Mouse (Mus musculus): ENCODE measurements around the gene Wnk4. TPM values are rescaled to one million over a fixed set of nuclear protein-coding genes. Genes with fewer than 3 reads are reported as not detected.

Gene Wnk4
- 6.2 TPM for polyA plus RNA-seq (2017; shearing (Covaris generic))

DNA sequence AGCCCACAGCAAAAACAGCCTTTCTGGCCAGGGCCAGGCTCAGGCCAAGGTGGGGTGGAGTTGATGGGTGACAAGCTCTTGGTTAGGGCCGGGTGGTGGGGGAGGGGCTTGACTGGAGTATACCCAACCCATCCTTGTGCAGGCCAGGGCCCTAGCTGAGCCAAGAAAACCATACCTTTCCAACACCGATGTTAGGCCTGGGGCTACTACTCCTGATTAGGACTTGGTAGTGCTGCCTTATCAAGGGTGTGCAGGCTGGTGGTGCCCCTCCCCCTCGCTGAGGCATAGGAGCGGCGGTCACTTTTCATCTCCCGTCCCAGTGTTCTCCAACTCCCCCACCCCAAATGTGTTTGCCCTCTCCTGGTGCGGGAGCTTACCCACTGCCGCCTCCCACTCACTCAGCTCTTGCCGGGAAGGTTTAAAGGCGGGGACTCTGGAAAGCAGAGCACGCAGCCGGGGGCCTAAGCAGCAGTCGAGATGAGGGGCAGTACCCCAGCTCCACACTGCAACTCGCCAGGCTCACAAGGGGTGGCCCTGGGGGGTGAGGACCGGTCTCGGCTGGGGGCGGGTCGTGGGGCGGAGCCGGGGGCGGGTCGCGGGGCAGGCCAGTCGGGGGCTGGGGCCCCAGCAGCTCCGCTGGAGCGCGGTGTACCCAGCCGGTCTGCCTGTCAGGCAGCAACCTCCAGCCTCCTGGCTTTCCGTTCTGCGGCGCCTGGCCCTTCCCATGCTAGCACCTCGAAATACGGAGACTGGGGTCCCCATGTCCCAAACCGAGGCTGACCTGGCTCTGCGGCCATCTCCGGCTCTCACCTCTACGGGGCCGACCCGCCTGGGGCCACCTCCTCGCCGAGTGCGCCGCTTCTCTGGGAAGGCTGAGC lies at the start of gene Wnk4:
Wnk4 (plus strand) TSS at position 620 of the 878 bp plus-strand sequence.

DNA sequence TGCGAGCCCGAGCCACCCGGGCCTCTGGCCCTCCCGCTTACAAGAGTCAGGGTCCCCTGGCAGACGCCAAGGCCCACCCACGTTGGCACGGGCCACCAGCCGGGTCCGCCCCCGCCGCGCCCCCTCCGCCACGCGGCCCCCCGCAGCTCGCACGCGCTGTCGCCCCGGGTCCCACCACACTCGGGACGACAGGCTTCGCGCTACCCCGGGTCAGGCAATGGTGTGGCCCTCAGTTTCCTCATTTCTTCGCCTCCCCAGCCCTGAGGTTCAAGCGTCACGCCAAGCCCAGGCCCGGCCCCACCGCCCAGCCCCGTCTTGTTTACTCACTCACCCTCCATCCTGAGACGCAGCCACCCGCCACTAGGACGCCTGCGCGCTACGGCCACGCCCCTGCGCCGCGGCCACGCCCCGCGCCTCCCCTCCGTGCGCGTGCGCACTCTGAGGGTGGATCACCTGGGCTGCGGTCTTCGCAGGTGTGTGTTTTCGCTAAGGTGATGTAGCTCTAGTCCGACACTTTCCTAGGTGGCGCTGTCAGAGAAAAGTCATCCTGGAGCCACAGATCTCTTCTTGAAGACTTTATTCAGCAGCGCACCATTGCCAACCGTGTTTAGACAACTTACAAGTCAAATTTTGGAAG lies 34.2 kb upstream of the Wnk4 start, which contains the start of gene Ezh1:
Ezh1 (minus strand) TSS at position 399 of the 637 bp plus-strand sequence.

DNA sequence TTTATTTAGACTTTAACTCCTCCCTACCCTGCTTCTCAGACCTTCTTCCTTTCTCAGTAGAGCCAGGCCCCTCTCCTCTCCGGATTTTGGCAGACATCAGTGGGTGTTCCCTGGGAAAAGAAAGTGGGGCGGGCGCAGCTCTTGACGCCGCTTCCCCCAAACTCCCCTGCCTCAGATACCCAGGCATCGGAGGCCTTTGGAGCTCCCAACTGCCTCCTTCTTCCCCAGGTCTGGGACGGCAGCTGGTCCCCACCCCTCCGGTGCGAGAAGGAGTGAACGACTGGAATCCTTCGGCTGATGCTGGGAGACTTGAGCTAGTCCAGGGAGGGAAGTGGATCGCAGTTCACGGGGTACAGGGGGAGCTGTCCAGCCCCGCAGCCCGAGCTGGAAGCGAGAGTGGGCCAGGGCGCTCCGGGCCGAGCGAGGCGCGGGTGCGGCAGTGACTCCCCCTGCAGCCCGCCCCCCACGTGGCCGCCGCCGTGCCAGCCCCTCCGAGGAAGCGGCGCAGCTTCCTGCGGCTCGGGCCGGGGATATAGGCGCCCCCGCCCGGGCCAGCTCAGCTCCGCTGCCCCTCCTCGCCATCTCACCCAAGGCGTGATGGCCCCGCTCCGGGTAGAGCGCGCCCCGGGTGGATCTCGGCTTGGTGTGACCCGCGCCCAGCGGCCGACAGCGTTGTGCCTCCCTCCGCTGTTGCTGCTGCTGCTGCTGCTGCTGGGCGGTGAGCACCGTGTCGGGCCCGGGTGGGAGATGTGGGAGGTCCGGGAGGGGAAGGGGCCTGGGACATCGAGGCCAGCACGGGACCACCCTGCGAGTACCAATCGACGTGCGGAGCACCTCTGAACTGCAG lies 14.3 kb upstream of the Wnk4 start, which contains the start of gene Ramp2:
Ramp2 (plus strand) TSS at position 174 of the 847 bp plus-strand sequence.

DNA sequence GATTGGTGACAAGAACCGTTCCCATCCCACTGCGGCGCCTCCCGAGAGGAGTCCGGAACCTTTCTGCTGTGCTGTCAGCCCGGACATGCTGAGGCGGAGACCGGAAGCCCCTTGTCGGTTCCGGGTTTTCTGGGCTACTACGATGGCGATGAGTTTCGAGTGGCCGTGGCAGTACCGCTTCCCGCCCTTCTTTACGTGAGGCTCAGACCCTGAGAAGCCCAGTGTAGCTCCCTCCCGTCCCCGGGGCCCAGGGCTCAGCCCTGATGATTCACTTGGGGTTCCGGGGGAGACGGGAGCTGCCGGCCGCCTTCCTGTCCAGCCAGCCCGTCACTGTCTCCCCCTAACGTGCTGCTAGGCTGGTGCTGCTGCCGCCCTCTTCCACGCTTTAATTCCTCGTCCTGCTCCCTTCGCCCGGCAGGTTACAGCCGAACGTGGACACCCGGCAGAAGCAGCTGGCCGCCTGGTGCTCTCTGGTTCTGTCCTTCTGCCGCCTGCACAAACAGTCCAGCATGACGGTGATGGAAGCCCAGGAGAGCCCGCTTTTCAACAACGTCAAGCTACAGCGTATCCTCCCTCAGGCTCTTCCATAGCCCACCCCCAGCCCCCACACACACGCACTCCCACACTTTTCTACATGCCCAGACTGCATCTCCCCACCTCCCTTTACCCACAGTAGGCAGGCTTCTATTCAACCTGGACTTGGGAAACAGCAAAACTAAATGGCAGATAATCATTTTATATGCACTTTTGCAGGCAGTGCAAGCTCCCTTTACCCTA lies 6.6 kb upstream of the Wnk4 start, which contains the start of gene Vps25:
Vps25 (plus strand) TSS at position 95 of the 777 bp plus-strand sequence.

DNA sequence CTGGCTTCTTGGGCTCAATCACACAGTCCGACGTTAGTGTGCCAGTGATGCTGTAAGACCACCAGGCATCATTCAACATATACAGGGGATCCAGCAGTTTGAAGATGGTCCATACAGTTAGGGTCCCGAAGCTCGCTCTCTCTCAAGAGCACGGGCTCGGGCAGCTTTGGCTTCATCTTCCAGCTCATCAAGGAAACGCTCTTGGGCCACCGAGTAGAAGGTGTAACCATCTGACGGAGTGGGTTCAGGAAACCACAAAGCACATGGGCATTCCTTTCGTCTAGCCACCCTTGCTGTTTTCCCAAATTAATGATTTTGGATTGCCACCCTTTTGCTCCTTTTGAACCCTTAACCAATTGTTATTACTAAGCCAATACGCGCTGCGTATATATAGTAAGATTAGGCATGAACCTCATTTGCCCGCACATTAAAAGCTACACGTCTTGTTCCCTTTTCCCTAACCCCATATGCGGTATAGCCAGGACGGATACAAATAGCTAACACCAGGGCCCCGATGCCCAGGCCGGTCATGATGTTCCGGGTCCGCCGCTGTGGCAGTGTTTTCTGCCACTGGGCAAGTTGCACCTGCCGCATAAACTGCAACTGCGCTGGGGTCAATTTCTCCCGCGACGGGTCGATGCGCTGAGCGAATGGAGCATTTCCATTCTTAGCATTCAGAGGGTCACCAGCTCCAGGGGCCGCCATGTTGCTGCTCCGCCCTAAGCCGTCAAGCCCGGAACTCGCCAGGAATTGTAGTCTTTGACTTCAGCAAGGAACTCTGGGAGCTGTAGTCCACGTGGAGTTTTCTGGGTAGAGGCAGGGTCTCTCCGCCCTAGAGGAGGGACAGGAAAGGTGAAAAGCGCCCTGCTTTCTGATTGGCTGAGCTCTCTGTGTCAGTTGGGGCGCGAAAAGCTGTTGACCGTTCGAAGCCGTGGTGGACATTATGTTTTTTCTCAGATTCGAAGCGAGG lies 18.1 kb downstream of the Wnk4 start, which contains the start of the genes Cntd1 and Coa3:
Cntd1 (plus strand) TSS at position 790 of the 970 bp plus-strand sequence.
Coa3 (minus strand) TSS at position 892 of the 970 bp plus-strand sequence.

DNA sequence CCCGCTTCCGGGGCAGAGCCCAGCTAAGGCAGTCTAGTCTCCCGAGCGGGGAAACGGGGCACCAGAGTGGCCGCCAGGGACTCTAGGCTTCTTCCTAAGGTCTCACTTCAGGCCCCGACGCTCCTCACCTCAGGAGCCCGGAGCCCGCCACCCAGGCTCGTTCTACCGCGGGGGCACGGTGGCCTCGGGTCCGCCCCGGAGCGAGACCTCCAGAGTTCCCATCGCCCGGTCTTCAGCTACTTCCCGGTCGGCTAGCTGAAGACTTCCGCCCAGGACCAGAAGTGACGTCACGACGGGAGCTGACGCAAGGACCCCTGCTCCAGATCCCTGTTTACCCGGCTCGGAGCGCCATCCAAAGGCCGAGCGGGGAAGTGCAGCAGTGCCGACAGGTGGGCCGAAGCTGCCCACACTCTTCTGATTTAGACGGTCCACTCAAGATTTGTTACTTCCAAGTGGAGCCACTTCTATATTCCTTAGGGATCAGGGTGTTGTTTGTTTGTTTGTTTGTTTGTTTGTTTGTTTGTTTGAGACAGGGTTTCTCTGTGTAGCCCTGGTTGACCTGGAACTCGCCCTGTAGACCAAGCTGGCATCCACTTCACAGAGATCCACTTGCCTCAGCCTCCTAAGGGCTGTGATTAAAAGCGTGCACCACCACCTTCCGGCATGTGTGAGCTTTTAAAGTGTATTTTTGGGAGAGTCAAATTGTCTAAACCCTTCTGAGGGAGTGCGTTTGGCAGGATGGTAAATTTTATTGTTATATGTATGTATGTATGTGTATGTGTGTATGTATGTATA lies 41.8 kb downstream of the Wnk4 start, which contains the start of gene Becn1:
Becn1 (minus strand) TSS at position 283 of the 795 bp plus-strand sequence.

DNA sequence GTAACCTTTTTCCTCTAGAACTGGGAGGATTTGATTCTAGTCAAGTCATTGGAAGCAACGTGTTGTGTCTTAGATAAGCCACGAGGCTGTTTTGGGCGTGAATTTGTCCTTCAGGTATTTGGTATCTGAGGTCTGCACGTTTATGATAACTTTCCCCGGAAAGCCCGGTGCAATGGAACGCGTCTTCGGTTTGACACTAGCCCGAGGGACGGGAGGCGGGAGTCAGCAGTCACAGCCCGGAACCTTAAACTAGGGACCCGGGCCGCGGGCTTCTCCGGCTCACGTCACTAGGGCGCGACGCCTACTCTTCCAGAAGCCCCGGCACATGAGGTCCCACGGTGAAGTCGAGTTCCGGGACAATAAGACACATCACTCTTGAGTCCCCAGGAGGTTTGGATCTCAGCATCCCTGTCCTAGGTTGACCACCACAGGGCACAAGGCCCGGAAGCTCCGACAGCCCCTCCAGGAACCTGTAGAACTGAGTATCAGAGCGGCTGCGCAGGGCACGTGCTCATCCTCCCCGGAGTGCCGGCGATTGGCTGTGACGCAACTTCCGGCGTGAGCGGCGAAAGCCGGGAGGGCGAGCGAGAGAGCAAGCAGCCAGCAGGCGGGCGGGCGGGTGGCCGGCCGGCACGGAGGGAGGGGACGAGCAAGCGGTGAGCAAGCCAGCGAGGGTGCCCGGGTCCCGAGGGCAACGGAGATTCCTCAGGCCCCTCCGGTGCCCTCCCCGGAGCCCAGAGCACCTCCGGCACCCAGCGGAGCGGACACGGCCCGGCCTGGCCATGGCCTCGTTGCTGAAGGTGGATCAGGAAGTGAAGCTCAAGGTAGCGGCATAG lies 55.5 kb downstream of the Wnk4 start, which contains the start of gene Psme3:
Psme3 (plus strand) TSS at position 549 of the 836 bp plus-strand sequence.

DNA sequence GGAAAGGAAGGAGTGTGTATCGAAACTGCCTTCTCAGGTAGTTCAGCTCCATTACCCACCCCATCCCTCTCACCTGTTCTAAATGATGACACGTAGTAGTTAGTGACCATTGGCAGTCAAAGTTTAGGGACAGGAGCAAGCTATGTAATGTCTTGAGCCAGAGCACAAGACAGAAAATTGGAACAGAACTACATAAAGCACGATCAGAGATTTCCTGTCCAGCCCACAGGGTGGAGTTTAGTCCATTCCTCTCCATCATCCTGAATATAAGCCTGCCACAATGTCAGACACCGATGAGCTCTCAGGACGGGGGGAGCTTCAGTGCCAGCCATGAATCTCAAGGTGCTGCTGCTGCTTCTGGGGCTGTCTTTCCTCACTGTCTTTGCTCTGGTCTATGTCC lies 64.4 kb downstream of the Wnk4 start, which contains the start of gene Aoc2:
Aoc2 (plus strand) TSS at position 301 of the 400 bp plus-strand sequence.

Other genes with a start within 250 kb of the Wnk4 start
- gene Naglu, start 190.6 kb upstream of the Wnk4 start, polyA plus RNA-seq (2017; shearing (Covaris generic)) = 5.5 TPM
- gene Hsd17b1, start 182.2 kb upstream of the Wnk4 start, polyA plus RNA-seq (2017; shearing (Covaris generic)) = 0.20 TPM
- 41.6 TPM for gene Coasy, start 178.0 kb upstream of the Wnk4 start, polyA plus RNA-seq (2017; shearing (Covaris generic))
- gene Mlx, start 173.3 kb upstream of the Wnk4 start, polyA plus RNA-seq (2017; shearing (Covaris generic)) = 123 TPM
- 9.8 TPM for gene Psmc3ip, start 165.1 kb upstream of the Wnk4 start, polyA plus RNA-seq (2017; shearing (Covaris generic))
- gene Retreg3, start 140.7 kb upstream of the Wnk4 start, polyA plus RNA-seq (2017; shearing (Covaris generic)) = 43.8 TPM
- 44.6 TPM for gene Tubg1, start 140.6 kb upstream of the Wnk4 start, polyA plus RNA-seq (2017; shearing (Covaris generic))
- 4.5 TPM for gene Tubg2, start 104.7 kb upstream of the Wnk4 start, polyA plus RNA-seq (2017; shearing (Covaris generic))
- gene Cntnap1, start 90.0 kb upstream of the Wnk4 start, polyA plus RNA-seq (2017; shearing (Covaris generic)) = 0.05 TPM
- gene Plekhh3, start 89.2 kb upstream of the Wnk4 start, polyA plus RNA-seq (2017; shearing (Covaris generic)) = not detected
- gene Ccr10, start 85.1 kb upstream of the Wnk4 start, polyA plus RNA-seq (2017; shearing (Covaris generic)) = 2.0 TPM
- 98.0 TPM for gene Ezh1, start 34.1 kb upstream of the Wnk4 start, polyA plus RNA-seq (2017; shearing (Covaris generic))
- 0.36 TPM for gene Ramp2, start 14.5 kb upstream of the Wnk4 start, polyA plus RNA-seq (2017; shearing (Covaris generic))
- gene Vps25, start 6.9 kb upstream of the Wnk4 start, polyA plus RNA-seq (2017; shearing (Covaris generic)) = 178 TPM
- gene Cntd1, start 18.4 kb downstream of the Wnk4 start, polyA plus RNA-seq (2017; shearing (Covaris generic)) = 0.33 TPM
- 134 TPM for gene Coa3, start 18.5 kb downstream of the Wnk4 start, polyA plus RNA-seq (2017; shearing (Covaris generic))
- 232 TPM for gene Becn1, start 41.7 kb downstream of the Wnk4 start, polyA plus RNA-seq (2017; shearing (Covaris generic))
- 93.7 TPM for gene Psme3, start 55.6 kb downstream of the Wnk4 start, polyA plus RNA-seq (2017; shearing (Covaris generic))
- gene Aoc2, start 64.5 kb downstream of the Wnk4 start, polyA plus RNA-seq (2017; shearing (Covaris generic)) = 3.4 TPM
- not detected for gene Aoc3, start 70.0 kb downstream of the Wnk4 start, polyA plus RNA-seq (2017; shearing (Covaris generic))
- gene G6pc, start 107.0 kb downstream of the Wnk4 start, polyA plus RNA-seq (2017; shearing (Covaris generic)) = not detected
- 51.8 TPM for gene Aarsd1, start 157.0 kb downstream of the Wnk4 start, polyA plus RNA-seq (2017; shearing (Covaris generic))
- gene Gm27029, start 164.2 kb downstream of the Wnk4 start, polyA plus RNA-seq (2017; shearing (Covaris generic)) = 2.4 TPM
- gene Rundc1, start 164.5 kb downstream of the Wnk4 start, polyA plus RNA-seq (2017; shearing (Covaris generic)) = 7.5 TPM
- 0.94 TPM for gene Ptges3l, start 164.8 kb downstream of the Wnk4 start, polyA plus RNA-seq (2017; shearing (Covaris generic))
- 395 TPM for gene Rpl27, start 181.7 kb downstream of the Wnk4 start, polyA plus RNA-seq (2017; shearing (Covaris generic))
- gene Ifi35, start 187.8 kb downstream of the Wnk4 start, polyA plus RNA-seq (2017; shearing (Covaris generic)) = 215 TPM
- not detected for gene Rnd2, start 204.4 kb downstream of the Wnk4 start, polyA plus RNA-seq (2017; shearing (Covaris generic))
- 0.38 TPM for gene Vat1, start 205.7 kb downstream of the Wnk4 start, polyA plus RNA-seq (2017; shearing (Covaris generic))